Mouse (Mus musculus) kidney, adult 2 months (tissue): ENCODE results near the gene St8sia1. TPM values are rescaled to one million over a fixed set of nuclear protein-coding genes. Genes with fewer than 3 reads are reported as not detected.

Experiments used
- DNase-seq: peaks from one replicate; pipeline ENCODE4 v3.0.0; 2021
- H3K27ac ChIP-seq: fragments of 200-500 bp; 2 replicates; pipeline ENCODE4 v1.5.1; 2012; ENCODE audit warnings: low read depth, low read length, control low read depth, inconsistent platforms; ENCODE audit not compliant: insufficient read depth
- H3K27me3 ChIP-seq: fragments of 200-500 bp; replicated peaks from 2 replicates; pipeline ENCODE4 v1.6.1; 2012; ENCODE audit warnings: mild to moderate bottlenecking, moderate library complexity, low read length, inconsistent platforms; ENCODE audit not compliant: control insufficient read depth, insufficient read depth
- H3K36me3 ChIP-seq: fragments of 200-500 bp; 2 replicates; pipeline ENCODE4 v1.6.1; 2012; ENCODE audit warnings: mild to moderate bottlenecking, moderate library complexity, low read length, inconsistent platforms; ENCODE audit not compliant: control insufficient read depth, insufficient read depth
- H3K4me1 ChIP-seq: fragments of 200-500 bp; 2 replicates; pipeline ENCODE4 v1.6.1; 2011; ENCODE audit warnings: low read length; ENCODE audit not compliant: control insufficient read depth, insufficient read depth
- H3K4me3 ChIP-seq: fragments of 200-500 bp; 2 replicates; pipeline ENCODE4 v1.5.1; 2011; ENCODE audit warnings: mild to moderate bottlenecking, low read depth, low read length, control low read depth; ENCODE audit not compliant: insufficient read depth
- CTCF ChIP-seq: fragments of 200-500 bp; conservative IDR thresholded peaks from 2 replicates; pipeline ENCODE4 v1.5.1; 2011; ENCODE audit warnings: low read depth, mild to moderate bottlenecking, control low read depth, low read length, moderate library complexity, mixed read lengths; ENCODE audit not compliant: insufficient read depth, insufficient read length
- POLR2A ChIP-seq: fragments of 200-500 bp; IDR thresholded peaks from one replicate; pipeline ENCODE4 v1.6.1; 2011; ENCODE audit warnings: low read depth, low read length, control low read depth
- WGBS: fragments of 180-500 bp; shearing (Covaris S2); methylation state at CpG from one replicate; pipeline ENCODE4 v1.1.7; 2018; 5-methylcytosine and 5-hydroxymethylcytosine counted together
- polyA plus RNA-seq: library from polyadenylated mRNA; depleted of rRNA; stranded (reverse); fragments of >200 nt; gene quantifications from 2 replicates; pipeline ENCODE4 v1.2.3, GENCODE M21; 2012

The St8sia1 gene
- polyA plus RNA-seq, 1 experiment = 14.3 TPM

- Histone ChIP-seq H3K4me1 (peaks cover 34% of the 10 kb centered on the region), H3K4me3 (no peak overlapping the region), H3K27ac (peak overlapping the region; percentile 91), H3K27me3 (no peaks in the 10 kb centered on the region), H3K36me3 (no peaks in the 10 kb centered on the region)
- TF ChIP-seq POLR2A = no peak
- no peak for TF ChIP-seq CTCF
- WGBS = 49% methylated on average over 11 of the region's 11 CpGs
- peak; percentile 95 for DNase-seq
Measured at GRCm38 (mm10) chr6:142873795-142874563, 90.3 kb downstream of the St8sia1 start.

DNA sequence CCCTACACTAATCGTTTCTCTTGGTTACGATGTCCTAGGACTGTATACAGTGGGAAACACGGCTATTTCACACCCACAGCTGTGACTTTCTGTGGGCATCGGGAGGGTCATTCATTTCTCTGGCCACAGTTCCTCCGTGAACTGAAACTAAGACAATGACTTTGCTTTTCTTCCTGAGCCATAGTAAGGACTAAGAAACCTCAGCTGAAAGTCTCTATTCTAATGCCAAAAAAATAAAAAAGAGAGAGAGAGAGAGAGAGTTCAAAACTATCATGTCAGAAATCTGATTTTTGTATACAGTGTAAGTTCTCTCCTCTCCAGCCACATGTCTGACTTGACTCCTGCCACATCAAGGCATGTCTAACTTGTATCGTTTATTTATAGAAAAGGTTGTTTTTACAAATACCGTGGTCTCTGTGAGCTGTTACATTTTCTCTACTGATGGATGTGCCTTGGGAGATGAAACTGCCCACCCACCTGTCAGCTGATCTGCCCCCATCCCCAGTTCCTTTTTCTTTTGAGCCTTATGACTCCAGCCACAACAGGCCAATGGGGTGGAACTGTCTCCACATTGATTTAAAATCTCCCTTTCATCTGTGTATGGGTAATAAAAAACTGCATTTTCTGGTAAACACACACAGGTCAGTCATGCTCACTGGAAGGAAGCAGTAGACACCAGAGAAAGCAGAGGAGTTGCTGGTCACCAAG lies 94.4 kb downstream of the St8sia1 start:
- H3K27me3 ChIP-seq = no peaks in the 10 kb centered on the region
- WGBS = 62% methylated on average over 7 of the region's 7 CpGs
- TF ChIP-seq POLR2A = no peak
- no peak for TF ChIP-seq CTCF
- no peaks in the 10 kb centered on the region; the same call in 1 of the 2 replicates for H3K36me3 ChIP-seq
- H3K4me1 ChIP-seq = peaks cover 11% of the 10 kb centered on the region
- no peak for DNase-seq
- no peak overlapping the region for H3K27ac ChIP-seq
- H3K4me3 ChIP-seq = no peak overlapping the region

DNA sequence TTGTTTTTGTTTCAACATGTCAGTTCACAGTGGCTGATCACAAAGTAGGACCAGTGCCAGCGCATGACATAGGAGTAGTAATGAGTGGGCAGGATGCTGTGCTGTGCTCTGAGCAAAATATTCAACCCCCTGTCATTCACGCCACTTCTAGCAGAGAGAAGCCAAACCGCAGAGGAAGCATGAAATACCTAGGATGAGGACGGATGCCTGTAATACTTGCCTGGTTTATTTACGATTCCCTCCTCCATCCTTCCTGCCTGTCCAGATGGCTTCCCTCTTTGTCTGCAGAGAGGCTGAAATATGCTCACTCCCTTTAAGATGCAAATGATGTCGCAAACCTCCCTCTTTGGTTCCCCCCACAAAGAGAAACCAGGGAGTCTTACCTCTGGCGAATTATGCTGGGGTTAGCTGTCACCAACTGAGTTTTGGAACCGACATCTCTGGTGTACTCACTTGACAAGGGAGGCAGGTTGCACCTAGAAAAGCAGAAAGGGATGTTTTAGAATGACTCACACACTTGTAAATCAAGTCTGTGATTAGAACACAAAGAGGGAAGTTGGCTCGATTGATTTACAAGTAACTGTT lies 96.7 kb downstream of the St8sia1 start:
- Histone ChIP-seq H3K27me3 (no peaks in the 10 kb centered on the region), H3K27ac (no peak overlapping the region; the same call in 1 of the 2 replicates), H3K4me1 (no peaks in the 10 kb centered on the region), H3K4me3 (no peak overlapping the region), H3K36me3 (no peaks in the 10 kb centered on the region; the same call in 1 of the 2 replicates)
- no peak for TF ChIP-seq CTCF
- TF ChIP-seq POLR2A = no peak
- DNase-seq = no peak
- whole genome bisulfite sequencing = 27% methylated on average over 9 of the region's 9 CpGs

GRCm38 (mm10) chr6:142867023-142867422 lies 97.2 kb downstream of the St8sia1 start:
- TF ChIP-seq POLR2A (no peak), CTCF (no peak)
- no peaks in the 10 kb centered on the region for H3K27me3 ChIP-seq
- no peak overlapping the region for H3K27ac ChIP-seq
- H3K4me3 ChIP-seq = no peak overlapping the region
- no peak for DNase-seq
- no peaks in the 10 kb centered on the region for H3K4me1 ChIP-seq
- WGBS = 97% methylated on average over 2 of the region's 2 CpGs
- no peaks in the 10 kb centered on the region; the same call in 1 of the 2 replicates for H3K36me3 ChIP-seq

- peaks cover 5% of the 10 kb centered on the region; the same call in 1 of the 2 replicates for H3K4me1 ChIP-seq
- H3K4me3 ChIP-seq = no peak overlapping the region
- DNase-seq = no peak
- TF ChIP-seq POLR2A (no peak), CTCF (no peak)
- H3K36me3 ChIP-seq = no peaks in the 10 kb centered on the region; the same call in 1 of the 2 replicates
- WGBS = 76% methylated on average over 6 of the region's 6 CpGs
- no peak overlapping the region for H3K27ac ChIP-seq
- H3K27me3 ChIP-seq = no peaks in the 10 kb centered on the region
Measured at GRCm38 (mm10) chr6:142865199-142865598, 99.1 kb downstream of the St8sia1 start.

- TF ChIP-seq POLR2A = no peak
- no peak for TF ChIP-seq CTCF
- WGBS = 97% methylated on average over 4 of the region's 4 CpGs
- Histone ChIP-seq H3K27ac (no peak overlapping the region), H3K4me3 (no peak overlapping the region), H3K4me1 (peaks cover 8% of the 10 kb centered on the region; the same call in 1 of the 2 replicates), H3K36me3 (no peaks in the 10 kb centered on the region; the same call in 1 of the 2 replicates), H3K27me3 (no peaks in the 10 kb centered on the region)
- DNase-seq = no peak
Measured at GRCm38 (mm10) chr6:142863881-142864280, 100.4 kb downstream of the St8sia1 start.
